Mouse (Mus musculus) neutrophil, adult 5-6 weeks (primary cell): ENCODE results near the gene Slc16a13. TPM values are rescaled to one million over a fixed set of nuclear protein-coding genes. Genes with fewer than 3 reads are reported as not detected.

Experiments used
- ATAC-seq: fragments of 151-379, 151-347 bp; 2 replicates; pipeline ENCODE4 v1.8.0; 2017; ENCODE audit warnings: mild to moderate bottlenecking, moderate TSS enrichment; ENCODE audit not compliant: insufficient number of reproducible peaks, poor library complexity, low FRiP score, severe bottlenecking; ENCODE audit errors: extremely low read depth
- total RNA-seq: library from RNA; stranded (forward); fragments of 200-1000 nt; gene quantifications from 2 replicates; pipeline ENCODE4 v1.2.3, GENCODE M21; 2017

Gene Slc16a13
- total RNA-seq, 1 experiment from 2014 or later = 2.1 TPM

DNA sequence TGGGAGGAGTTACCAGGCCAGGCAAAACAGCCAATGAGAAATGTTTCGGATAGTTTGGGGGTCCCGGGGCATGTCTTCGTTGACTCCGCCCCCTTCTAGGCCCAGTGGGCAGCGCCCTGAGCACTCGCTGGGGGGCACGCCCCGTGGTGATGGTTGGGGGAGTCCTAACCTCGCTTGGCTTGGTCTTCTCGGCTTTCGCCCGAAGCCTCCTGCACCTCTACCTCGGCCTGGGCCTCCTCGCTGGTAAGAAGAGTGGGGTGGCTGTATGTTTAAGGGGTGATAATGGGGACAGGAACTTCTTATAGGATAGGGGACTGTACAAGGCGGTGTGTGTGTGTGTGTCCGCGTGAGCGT is 6.0 kb downstream of the Slc16a13 start:
- no peak for ATAC-seq

DNA sequence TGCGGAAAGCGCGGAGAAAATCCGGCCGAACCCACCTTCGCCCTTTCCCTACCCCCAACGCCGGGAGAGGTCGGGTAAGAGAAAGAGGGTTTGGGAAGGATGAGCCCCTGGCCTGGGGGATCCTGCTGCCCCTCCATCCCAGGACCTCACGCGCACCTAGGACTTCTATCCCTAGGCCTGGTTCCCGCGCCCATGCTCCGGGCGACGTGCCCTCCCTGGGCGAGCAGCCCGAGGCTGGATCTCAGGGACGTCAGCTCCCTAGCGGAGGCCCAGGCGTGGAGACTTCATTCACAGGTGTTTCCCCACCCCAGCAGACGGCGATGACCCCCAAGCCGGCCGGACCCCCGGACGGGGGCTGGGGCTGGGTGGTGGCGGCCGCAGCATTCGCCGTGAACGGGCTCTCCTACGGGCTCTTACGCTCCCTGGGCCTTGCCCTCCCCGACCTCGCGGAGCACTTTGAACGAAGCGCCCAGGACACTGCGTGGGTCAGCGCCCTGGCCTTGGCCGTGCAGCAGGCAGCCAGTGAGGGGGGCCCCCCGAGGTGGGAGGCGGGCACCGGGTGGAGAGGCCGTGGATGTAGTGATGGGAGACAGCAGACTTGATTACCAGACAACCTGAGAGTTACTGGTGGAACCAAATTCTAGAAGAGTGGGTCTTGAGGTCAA is 6.5 kb downstream of the Slc16a13 start:
- no peak for ATAC-seq

DNA sequence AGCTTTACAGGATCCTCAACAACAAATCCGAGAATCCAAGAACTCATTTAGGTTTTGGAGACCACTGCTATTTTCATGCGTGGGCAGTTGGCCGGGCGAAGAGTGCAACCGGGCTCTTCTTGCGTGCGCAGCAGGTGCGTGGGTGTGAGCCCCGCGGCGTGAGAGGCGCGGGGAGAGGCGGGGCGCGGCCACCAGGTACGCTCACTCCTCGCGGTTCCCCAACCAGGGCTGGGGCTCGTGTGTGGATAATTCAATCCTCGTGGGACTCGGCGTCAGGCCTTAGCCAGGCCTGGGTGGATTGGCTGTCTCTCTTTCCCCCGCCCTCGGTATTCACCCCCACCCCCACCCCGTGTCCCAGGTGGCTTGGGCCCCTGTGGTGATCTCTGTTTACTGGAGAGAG is 7.1 kb downstream of the Slc16a13 start:
- no peak for ATAC-seq

DNA sequence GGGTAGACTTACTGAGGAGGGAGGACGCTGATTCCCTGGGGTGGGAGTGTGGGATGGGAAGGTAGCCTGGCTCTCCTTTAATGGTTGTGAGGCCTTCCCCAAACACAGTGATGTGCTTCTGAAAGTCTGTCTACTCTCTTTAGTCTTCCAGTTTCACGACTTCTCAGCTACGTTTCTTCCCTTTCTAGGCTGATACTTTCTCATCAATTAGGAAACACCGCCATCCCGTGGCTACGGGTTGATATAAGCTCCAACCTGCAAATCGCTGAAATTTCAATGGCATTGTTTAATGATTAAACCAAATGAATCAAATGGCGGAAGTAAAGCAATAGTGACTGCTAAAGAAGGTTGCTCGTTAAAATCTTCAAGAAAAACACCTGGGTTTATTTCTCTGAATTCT is 8.0 kb downstream of the Slc16a13 start:
- peak; percentile 38; the same call in 1 of the 2 replicates for ATAC-seq

DNA sequence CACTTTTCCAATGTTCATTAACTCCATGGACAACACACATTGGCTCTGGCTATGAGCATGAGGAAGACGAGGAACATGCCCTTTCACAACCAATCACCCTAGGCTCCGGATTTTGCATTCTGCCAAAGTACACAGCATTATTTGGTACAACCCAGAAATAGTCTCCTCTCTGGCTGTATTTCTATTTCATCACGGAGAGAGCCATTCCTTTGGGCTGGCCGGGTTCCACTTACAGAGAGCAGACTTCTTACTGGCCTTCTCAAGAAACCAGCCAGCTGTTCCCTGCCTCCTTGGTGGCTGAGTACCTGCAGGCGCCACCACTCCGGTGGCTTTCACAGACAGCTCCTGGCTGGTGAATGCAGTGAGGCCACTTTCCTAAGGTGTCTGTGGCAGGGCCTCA is 8.4 kb downstream of the Slc16a13 start, which contains the start of gene Slc16a11:
Gene Slc16a11 (plus strand): TSS at position 330 of the 400 bp plus-strand sequence.
- no peak for ATAC-seq

DNA sequence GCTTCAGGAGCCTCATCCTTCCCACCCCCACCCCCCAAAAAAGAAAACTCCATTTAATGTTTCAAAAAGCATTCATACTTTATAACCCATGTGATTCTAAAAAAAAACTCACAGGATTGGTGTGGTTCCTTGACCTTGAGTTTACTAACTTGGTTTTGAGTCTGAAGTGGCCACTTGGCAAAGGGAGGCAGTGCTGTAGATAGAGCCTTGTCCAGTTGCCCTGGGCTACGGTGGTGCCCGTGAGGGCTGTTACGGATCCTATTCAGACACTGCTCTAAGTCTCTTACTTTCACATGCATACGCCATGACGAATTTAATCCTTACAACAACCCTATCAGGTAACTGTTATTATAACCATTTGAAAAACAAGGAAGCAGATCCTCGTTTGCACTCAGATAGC is 8.9 kb downstream of the Slc16a13 start:
- no peak for ATAC-seq

DNA sequence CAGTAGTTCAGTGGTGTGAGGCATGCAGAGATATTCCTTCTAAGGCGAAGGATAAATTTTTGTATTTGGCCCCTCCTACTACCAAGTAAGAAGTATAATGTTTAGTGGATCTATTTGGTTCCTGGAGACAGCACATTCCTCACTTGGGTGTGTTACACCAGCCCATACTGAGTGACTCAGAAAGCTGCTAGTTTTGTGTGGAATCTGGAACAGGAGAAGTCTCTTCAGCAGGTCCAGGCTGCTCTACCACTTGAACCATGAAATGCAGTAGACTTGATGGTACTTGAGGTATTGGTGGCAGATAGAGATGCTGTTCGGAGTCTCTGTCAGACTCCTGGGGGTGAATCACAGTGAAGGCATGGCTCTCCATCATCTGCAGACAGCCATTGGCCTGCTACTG is 10.2 kb downstream of the Slc16a13 start:
- ATAC-seq = no peak

DNA sequence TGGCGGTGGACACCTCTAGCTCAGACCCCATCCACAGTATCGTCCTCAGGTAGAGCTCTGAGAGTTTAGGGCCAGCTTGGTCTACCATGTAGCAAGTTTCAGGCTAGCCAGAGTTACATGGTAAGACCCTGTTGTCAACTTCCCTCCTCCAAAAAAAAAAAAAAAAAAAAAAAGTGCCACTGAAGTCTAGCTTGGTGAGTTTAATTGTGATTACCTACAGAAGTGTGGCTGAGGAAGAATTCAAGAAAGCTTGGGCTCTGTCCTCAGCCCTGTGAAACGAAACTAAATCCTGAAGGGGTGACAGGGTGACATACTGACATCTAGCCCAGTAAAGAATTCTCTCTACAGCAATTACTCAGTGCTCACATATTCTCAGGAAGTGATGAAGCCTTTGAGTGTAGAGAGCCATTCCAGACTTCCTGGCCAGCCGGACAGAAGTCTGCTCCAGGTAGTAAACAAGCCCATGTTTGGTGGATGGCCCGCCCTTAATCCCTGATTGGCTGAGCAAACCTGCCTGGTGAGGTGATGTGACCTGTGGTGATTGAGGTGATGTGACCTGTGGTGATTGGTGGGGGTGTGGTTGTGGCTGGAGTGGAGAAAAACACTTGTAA is 12.0 kb downstream of the Slc16a13 start:
- ATAC-seq = no peak

DNA sequence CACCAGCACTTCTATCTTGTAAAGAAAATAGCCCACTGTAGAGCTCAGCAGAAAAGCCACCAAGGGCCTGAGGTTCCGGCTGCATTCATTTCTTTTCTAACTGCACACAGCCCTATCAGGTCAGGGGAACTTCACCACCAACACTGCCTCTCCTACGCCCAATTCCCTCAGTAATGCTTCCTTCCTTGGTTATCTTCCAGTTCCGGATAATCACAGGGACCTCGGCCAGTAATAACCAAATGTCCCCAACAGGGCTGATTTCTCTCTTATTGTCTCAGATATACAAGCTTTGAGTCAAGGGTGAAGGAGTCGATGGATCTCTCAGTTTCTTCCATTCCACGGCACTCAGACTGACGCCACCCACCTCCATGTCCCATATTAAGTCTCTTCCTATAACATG is 13.6 kb downstream of the Slc16a13 start:
- ATAC-seq = no peak

DNA sequence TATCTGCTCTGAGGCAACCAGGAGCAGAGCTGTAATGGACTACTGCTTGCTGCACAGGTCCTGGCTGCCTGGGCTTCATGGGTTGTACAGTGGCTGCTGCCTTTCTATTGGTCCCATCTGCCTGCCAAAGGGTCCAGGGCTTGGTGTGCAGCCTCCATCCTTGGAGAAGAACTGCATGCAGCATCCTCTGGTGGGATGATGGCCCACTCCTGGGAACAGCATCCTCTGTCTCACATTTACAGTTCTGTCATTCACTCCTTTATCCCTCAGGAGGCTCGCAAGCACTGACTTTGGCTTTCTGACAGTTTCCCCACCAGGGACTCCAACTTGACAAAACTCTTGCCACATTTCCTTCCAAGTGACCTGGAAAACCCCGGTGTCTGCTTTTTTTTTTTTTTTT is 14.1 kb downstream of the Slc16a13 start:
- no peak for ATAC-seq

DNA sequence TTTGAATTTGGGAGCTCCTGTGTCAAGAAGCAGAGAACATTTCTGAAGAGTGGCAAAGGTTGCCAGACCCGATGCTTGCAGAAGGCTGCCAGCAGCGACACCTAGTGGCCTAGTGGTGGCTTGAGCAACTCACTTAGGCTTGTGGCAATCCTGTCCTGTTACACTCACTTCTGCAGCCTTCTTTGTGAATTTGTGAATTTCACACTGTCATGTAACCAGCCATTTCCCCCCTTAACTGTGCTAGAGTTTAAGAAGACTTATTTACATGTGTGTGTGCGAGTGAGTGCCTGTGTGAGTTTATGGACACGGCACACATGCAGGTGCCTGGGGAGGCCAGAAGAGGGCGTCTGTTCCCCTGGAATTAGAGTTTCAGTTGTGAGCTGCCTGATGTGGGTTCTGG is 19.2 kb downstream of the Slc16a13 start:
- ATAC-seq = peak; percentile 68

DNA sequence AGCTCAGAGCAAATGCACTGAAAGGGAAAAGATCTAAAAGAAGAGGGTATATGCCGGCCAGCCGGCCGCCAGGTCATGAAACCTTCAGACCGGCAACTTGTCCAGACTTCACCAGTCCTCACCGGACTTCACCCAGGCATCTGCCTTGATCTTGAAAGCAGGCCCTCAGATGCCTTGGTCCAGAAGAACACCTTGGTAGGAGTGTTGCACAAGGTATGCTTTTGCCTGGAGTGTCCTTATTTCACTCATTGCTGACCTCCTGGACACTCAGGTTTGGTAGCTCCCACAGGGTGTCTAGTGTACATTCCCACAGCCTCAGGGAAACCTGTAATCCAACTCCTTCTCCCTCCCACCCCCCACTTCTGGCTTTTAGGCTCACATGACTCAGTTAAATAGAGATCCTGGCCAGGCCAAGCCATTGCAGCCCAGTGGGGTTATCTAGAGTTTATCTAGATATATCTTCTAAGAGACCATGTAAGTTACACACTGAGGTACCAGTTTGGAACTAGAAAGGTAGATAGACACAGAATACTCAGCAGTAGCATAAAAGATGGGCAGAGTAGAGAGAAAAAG is 20.7 kb downstream of the Slc16a13 start:
- ATAC-seq = no peak

DNA sequence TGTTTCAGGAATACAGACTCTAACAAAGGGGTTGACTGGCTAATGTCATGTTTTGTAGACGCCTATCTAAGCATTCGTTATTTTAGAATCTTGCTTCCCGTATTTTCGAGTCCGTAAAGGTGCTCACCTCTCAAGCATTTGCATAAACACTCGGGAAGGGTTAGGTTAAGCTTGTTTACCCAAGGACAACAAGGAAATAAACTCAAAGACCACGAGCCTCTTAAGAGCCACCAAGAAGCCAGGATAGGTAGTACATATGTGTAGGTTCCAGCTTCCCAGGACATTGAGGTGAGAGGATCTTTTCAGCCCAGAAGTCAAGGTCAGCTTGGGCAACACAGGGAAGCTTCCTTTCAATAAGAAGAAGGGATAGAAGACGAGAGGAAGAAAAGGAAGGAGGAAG is 21.8 kb downstream of the Slc16a13 start:
- ATAC-seq = no peak

DNA sequence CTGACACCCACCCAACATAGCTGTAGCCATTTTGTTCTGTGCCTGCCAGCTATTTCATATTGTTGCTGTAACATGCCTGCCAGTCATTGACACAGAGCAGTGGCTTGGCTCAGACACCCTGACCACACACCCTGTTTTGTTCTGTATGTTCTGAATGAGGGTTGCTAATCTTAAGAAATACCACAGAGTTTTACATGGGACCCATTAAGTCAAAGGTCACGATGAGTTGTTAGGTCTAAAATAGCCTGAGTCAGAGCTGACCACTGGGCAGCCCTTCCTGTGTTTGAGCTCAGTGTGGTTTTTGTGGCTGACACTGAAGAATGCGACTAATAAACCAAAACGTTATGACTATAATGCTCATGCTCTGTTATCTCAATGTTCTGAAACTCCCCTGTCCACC is 22.5 kb downstream of the Slc16a13 start:
- ATAC-seq = no peak

DNA sequence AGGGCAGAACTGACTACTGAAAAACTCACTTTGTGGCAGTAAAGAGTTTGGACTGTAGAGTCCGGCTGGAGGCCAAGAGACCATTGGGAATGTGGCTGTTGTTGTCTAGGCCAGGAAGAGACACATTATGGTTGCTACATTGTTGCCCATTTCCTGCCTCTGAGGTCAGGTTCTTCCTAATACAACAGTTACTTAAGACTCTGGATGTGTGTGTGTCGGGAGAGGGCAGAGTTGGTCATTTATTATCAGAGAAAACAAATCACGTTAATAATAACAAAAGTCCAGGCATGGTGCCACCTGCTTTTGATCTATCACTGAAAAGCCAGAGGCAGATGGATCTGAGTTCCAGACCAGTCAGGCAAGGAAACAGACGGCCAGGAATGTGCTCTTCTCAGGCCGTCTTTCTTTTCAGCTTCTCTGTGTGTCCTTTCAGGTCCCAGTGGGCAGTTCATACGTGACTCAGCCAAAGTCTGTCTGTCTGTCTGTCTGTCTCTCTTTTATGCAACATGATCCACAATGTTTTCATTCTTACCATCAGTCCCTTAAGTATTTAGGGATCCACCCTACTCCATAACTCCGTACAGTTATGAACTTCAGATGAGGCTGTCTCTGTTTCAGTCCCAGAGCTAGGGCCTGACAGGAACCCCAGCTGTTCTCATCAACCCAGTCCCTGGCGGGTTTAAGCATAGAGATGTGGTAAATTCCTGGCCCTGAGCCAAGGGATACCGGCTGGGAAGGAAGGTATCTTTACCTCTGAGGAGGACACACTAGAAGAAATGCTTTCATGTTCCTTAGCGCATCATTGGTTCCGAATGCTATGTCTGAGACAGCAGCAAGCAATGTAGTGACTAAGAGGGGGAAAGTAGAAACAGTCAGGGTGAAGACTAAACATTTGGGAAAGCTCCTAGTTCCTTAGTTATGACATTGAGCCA is 27.2 kb downstream of the Slc16a13 start:
- ATAC-seq = no peak

DNA sequence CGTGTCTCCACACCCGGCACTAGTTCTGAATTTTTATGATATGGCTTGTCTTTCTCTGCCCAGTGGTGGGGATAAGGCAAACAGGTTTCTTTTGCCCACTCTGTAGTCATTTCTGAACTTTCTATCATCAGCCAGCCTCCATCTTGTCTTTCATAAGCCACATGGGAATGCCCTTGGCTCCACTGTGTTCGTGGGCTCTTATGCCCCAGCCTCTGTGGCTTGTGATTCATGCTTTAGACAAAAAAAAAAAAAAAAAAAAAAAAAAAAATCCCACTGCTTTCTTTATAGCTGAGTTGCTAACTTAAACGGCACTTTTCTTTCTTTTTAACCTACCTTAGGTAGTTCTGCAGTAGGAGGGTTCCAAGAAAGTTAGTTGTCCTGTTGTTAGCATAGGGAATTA is 28.7 kb downstream of the Slc16a13 start:
- no peak for ATAC-seq

DNA sequence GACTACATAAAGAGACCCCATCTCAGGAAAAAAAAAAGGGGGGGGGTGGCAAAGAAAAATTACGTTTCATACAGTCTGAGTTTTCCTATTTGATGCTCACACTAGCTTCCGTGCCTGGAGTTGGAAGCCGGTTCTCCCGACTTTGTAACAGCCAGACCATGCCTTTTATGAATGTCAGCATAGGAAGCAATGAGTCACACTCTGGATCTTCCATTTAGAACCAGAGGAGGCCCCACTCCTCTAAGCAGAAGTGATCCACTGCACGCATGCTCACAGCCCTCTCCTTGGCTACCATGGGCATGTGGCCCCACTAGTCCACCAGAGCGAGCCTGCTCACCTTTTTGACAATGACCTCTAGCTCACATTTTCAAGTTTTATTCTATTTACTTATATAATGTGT is 29.7 kb downstream of the Slc16a13 start:
- no peak for ATAC-seq

DNA sequence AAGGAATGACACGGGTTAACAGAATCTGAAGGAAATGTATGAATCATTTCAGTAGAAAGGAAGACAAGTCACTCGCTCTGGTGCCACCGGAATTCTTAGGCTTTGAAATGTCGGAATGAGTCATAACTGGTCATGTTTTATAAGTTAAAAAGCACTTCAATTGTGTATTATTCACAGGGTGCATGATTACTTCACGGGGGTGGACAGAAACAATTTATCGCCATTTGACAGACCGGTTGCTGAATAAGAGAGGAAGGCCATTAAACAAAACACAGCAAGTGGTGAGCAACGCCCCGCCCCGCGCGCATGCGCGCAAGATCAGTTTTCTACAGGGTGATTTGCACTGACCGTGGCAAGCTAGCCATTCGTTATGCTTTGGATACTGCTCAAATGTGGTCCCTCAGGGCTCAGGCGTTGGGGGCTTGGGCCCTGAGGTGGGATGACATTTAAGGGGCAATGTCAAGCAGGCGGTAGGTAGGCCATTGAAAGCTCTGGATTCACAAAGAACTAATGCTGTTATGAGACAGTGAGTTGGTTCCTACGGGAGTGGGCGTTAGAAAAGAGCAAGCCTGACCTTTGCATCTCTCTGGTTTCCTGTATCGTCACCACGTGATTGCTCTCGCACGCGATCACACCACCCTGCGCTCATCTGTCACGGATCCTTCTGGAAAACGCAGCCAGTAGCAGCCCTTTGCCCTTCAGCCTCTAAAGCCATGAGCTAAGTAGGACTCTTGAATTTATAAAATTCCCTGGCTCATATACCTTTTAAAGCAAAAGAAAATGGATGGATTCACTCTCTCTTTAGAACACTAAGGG is 31.3 kb downstream of the Slc16a13 start:
- no peak for ATAC-seq

DNA sequence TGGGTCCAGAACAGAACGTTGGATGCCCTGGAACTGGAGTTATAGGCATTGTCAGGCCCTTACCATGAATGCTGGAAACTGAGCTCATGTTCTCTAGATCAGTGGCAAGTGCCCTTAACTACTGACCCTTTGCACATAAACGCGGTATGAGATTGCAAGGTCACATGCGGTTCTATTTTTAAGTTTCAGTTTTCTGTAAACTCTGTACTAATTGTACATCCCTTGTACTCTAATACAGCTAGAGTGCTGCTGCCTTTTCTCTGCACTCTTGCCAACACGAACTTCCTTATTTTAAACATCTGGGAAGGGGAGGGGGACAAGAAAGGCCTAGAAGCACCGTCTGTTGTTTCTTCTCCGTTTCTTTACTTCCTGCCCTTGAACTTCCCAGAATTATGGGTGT is 35.7 kb downstream of the Slc16a13 start:
- no peak for ATAC-seq
